Mouse (Mus musculus) liver, adult 2 months (tissue): ENCODE results near the gene Zdhhc4. TPM values are rescaled to one million over a fixed set of nuclear protein-coding genes. Genes with fewer than 3 reads are reported as not detected.

ENCODE experiments used
- DNase-seq: peaks from one replicate; pipeline ENCODE4 v3.0.0-alpha.2; 2011; ENCODE audit warnings: low read depth, low spot score; ENCODE audit errors: extremely low read depth
- H3K27ac ChIP-seq: fragments of 200-500 bp; replicated peaks from 2 replicates; pipeline ENCODE4 v1.5.1; 2012; ENCODE audit warnings: low read depth, mild to moderate bottlenecking, control low read depth, inconsistent platforms, low read length; ENCODE audit not compliant: insufficient read depth
- H3K27me3 ChIP-seq: fragments of 200-500 bp; 2 replicates; pipeline ENCODE4 v1.6.1; 2012; ENCODE audit warnings: mild to moderate bottlenecking, moderate library complexity, low read length, inconsistent platforms; ENCODE audit not compliant: control insufficient read depth, insufficient read depth
- H3K36me3 ChIP-seq: fragments of 200-500 bp; 2 replicates; pipeline ENCODE4 v1.6.1; 2012; ENCODE audit warnings: low read length, inconsistent platforms; ENCODE audit not compliant: control insufficient read depth, insufficient read depth
- H3K4me1 ChIP-seq: fragments of 200-500 bp; 2 replicates; pipeline ENCODE4 v1.6.1; 2011; ENCODE audit warnings: low read length; ENCODE audit not compliant: control insufficient read depth, insufficient read depth
- H3K4me3 ChIP-seq: fragments of 200-500 bp; 2 replicates; pipeline ENCODE4 v1.5.1; 2011; ENCODE audit warnings: low read depth, mild to moderate bottlenecking, control low read depth, low read length, moderate library complexity; ENCODE audit not compliant: insufficient read depth
- H3K79me2 ChIP-seq: fragments of 200-500 bp; 2 replicates; pipeline ENCODE4 v1.6.1; 2012; ENCODE audit warnings: inconsistent platforms, mild to moderate bottlenecking, low read length, moderate library complexity; ENCODE audit not compliant: control insufficient read depth, insufficient read depth
- H3K9ac ChIP-seq: fragments of 200-500 bp; 2 replicates; pipeline ENCODE4 v1.6.1; 2012; ENCODE audit warnings: low read depth, mild to moderate bottlenecking, control low read depth, inconsistent platforms, low read length
- CTCF ChIP-seq: fragments of 200-500 bp; IDR thresholded peaks from 2 replicates; pipeline ENCODE4 v1.5.1; 2011; ENCODE audit warnings: low read depth, low read length, control low read depth
- POLR2A ChIP-seq: fragments of 200-500 bp; IDR thresholded peaks from 2 replicates; pipeline ENCODE4 v1.6.1; 2011; ENCODE audit warnings: low read length, control low read depth; ENCODE audit not compliant: insufficient read depth; ENCODE audit errors: extremely low read depth
- WGBS: fragments of 180-500 bp; shearing (Covaris S2); methylation state at CpG from one replicate; pipeline ENCODE4 v1.1.7; 2018; 5-methylcytosine and 5-hydroxymethylcytosine counted together
- polyA plus RNA-seq: library from polyadenylated mRNA; depleted of rRNA; stranded (reverse); fragments of >200 nt; gene quantifications from 2 replicates; pipeline ENCODE4 v1.2.3, GENCODE M21; 2012; rRNA removed
- total RNA-seq: library from RNA; depleted of rRNA; stranded (reverse); fragments of >200 nt; gene quantifications from 2 replicates; pipeline ENCODE4 v1.2.3, GENCODE M21; 2014; rRNA removed

The Zdhhc4 gene
- total RNA-seq (13.0 and 14.0 TPM in 2 replicates), polyA plus RNA-seq (37.9 and 42.5 TPM in 2 replicates)

- peak within 1 kb of the TSS; percentile 89 for H3K9ac ChIP-seq
- H3K27ac ChIP-seq, result peak within 1 kb of the TSS; percentile 39
- H3K36me3 ChIP-seq, result no peaks in the 10 kb centered on the region
- peak; percentile 69 for DNase-seq
- TF ChIP-seq CTCF (no peak), POLR2A (peak; percentile 45; the same call in 1 of the 2 replicates)
- under 1% methylated on average over 57 of the region's 57 CpGs for WGBS
- no peaks in the 10 kb centered on the region for H3K4me1 ChIP-seq
- H3K79me2 ChIP-seq, result peaks cover 7% of the 10 kb centered on the region; the same call in 1 of the 2 replicates
- H3K4me3 ChIP-seq, result peak within 1 kb of the TSS; percentile 75
- no peaks in the 10 kb centered on the region for H3K27me3 ChIP-seq
Measured at GRCm38 (mm10) chr5:143328690-143329495, at the start of gene Zdhhc4. Gene Zdhhc4 (minus strand): TSS chr5:143329256.

GRCm38 (mm10) chr5:143376156-143376555 is 47.1 kb upstream of the Zdhhc4 start:
- TF ChIP-seq CTCF (peak; percentile 19; the same call in 1 of the 2 replicates), POLR2A (no peak)
- Histone ChIP-seq H3K36me3 (no peaks in the 10 kb centered on the region), H3K9ac (no peak overlapping the region), H3K27ac (no peak overlapping the region), H3K4me1 (0 out of 2 replicates have a peak, but pooled peaks cover 3% of the 10 kb centered on the region), H3K79me2 (no peaks in the 10 kb centered on the region), H3K27me3 (no peaks in the 10 kb centered on the region; the same call in 1 of the 2 replicates), H3K4me3 (no peak overlapping the region)
- DNase-seq, result no peak
- 88% methylated on average over 4 of the region's 4 CpGs for WGBS

DNA sequence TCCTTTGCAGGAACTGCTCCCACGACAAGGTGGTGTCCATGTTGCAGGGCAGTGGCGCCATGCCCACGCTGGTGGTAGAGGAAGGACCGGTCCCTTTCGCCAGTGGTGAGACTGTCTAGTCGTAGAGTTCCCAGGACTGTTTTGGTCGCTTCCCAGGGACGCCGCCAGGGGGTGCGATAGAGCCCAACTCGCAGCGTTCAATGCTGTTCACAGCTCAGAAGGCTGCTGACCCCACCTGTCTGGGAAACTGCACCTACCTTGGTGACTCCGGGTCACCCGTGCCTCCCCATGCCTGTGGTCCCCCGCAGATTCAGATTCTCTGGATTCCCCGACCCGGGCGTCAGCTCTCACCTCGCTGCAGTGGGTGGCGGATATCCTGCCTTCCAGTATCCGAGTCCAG is 46.2 kb upstream of the Zdhhc4 start:
- H3K36me3 ChIP-seq, result no peaks in the 10 kb centered on the region
- peaks cover 4% of the 10 kb centered on the region; the same call in 1 of the 2 replicates for H3K27me3 ChIP-seq
- no peak overlapping the region for H3K27ac ChIP-seq
- H3K9ac ChIP-seq, result no peak overlapping the region
- DNase-seq, result no peak
- no peak overlapping the region for H3K4me3 ChIP-seq
- no peak for TF ChIP-seq POLR2A
- TF ChIP-seq CTCF, result peak; percentile 88
- WGBS, result 9% methylated on average over 21 of the region's 21 CpGs
- 0 out of 2 replicates have a peak, but pooled peaks cover 3% of the 10 kb centered on the region for H3K4me1 ChIP-seq
- no peaks in the 10 kb centered on the region for H3K79me2 ChIP-seq

DNA sequence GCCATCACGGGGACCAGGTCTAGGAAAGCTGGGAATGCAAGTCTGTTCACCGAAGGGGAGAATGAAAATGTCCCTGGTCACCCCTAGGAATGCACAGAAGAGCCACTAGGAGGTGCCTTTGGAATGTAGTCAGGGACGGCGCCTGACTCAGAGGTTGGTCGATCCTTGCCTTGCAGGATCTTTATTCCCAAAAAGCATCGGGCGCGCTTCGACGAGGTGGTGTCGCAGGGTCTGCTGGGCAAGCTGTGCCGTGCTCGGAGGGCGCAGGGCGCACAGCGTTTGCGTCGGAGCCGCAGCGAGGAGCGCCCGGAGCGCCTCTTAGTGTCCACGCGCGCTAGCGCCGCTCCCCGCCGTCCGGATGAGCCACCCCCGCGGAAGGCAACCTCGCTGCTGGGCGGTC is 43.8 kb upstream of the Zdhhc4 start:
- Histone ChIP-seq H3K27me3 (peaks cover 8% of the 10 kb centered on the region; the same call in 1 of the 2 replicates), H3K4me3 (peak overlapping the region; percentile 19; the same call in 1 of the 2 replicates), H3K36me3 (no peaks in the 10 kb centered on the region), H3K79me2 (no peaks in the 10 kb centered on the region), H3K27ac (no peak overlapping the region), H3K9ac (no peak overlapping the region), H3K4me1 (0 out of 2 replicates have a peak, but pooled peaks cover 3% of the 10 kb centered on the region)
- TF ChIP-seq POLR2A, result no peak
- TF ChIP-seq CTCF, result peak; percentile 36
- 3% methylated on average over 35 of the region's 35 CpGs for WGBS
- DNase-seq, result no peak

DNA sequence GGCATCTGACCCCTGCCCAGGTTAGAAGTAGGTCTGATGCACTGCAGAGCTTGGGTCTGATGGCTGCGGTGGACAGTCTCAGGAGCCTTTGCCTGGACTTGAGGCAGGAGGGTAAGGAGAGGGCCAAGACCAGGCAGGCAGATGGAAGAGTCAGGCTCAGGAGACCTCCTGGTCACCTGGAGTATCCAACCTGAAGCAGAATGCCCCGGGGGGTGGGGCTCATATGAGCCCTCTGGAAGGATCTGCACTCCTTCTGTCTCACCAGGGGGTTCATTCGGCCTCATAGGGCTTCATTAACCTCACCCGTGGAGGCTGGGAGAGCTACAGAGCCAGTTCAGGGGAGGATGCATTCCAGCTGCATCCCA is 42.1 kb upstream of the Zdhhc4 start:
- DNase-seq, result no peak
- no peaks in the 10 kb centered on the region for H3K79me2 ChIP-seq
- H3K4me1 ChIP-seq, result 0 out of 2 replicates have a peak, but pooled peaks cover 3% of the 10 kb centered on the region
- H3K4me3 ChIP-seq, result no peak overlapping the region
- no peaks in the 10 kb centered on the region for H3K36me3 ChIP-seq
- H3K27me3 ChIP-seq, result peaks cover 8% of the 10 kb centered on the region; the same call in 1 of the 2 replicates
- TF ChIP-seq POLR2A (no peak), CTCF (no peak)
- no peak overlapping the region for H3K9ac ChIP-seq
- no peak overlapping the region for H3K27ac ChIP-seq
- WGBS, result 62% methylated on average over 4 of the region's 4 CpGs
